Mouse (Mus musculus) bone marrow macrophage, adult 2 months (primary cell): ENCODE measurements around the gene 1700037C18Rik. TPM values are rescaled to one million over a fixed set of nuclear protein-coding genes. Genes with fewer than 3 reads are reported as not detected.
"Not testable (repeated sequence)": the region's sequence is repeated elsewhere in the genome, so short reads cannot be mapped to it uniquely, and the experiment has no call there.

Experiments used
- H3K27ac ChIP-seq: 2 replicates; pipeline ENCODE4 v1.5.1; 2012; ENCODE audit warnings: low read depth, low read length; ENCODE audit not compliant: insufficient read depth
- H3K4me1 ChIP-seq: 2 replicates; pipeline ENCODE4 v1.6.1; 2012; ENCODE audit warnings: low read length; ENCODE audit not compliant: control insufficient read depth, insufficient read depth
- H3K4me3 ChIP-seq: 2 replicates; pipeline ENCODE4 v1.5.1; 2012; ENCODE audit warnings: mild to moderate bottlenecking, low read length, moderate library complexity; ENCODE audit not compliant: insufficient read depth
- CTCF ChIP-seq: IDR thresholded peaks from 2 replicates; pipeline ENCODE4 v1.5.1; 2012; ENCODE audit warnings: low read depth, mild to moderate bottlenecking, low read length, moderate library complexity
- POLR2A ChIP-seq: IDR thresholded peaks from 2 replicates; pipeline ENCODE4 v1.6.1; 2012; ENCODE audit warnings: mild to moderate bottlenecking, low read depth, low read length, borderline replicate concordance
- polyA plus RNA-seq: library from polyadenylated mRNA; stranded (reverse); fragments of >200 nt; gene quantifications from 2 replicates; pipeline ENCODE4 v1.2.4, GENCODE M21; 2012; ENCODE audit not compliant: missing spikeins, insufficient read depth, insufficient read length

1700037C18Rik gene
- polyA plus RNA-seq, 1 experiment = 3.6 TPM

DNA sequence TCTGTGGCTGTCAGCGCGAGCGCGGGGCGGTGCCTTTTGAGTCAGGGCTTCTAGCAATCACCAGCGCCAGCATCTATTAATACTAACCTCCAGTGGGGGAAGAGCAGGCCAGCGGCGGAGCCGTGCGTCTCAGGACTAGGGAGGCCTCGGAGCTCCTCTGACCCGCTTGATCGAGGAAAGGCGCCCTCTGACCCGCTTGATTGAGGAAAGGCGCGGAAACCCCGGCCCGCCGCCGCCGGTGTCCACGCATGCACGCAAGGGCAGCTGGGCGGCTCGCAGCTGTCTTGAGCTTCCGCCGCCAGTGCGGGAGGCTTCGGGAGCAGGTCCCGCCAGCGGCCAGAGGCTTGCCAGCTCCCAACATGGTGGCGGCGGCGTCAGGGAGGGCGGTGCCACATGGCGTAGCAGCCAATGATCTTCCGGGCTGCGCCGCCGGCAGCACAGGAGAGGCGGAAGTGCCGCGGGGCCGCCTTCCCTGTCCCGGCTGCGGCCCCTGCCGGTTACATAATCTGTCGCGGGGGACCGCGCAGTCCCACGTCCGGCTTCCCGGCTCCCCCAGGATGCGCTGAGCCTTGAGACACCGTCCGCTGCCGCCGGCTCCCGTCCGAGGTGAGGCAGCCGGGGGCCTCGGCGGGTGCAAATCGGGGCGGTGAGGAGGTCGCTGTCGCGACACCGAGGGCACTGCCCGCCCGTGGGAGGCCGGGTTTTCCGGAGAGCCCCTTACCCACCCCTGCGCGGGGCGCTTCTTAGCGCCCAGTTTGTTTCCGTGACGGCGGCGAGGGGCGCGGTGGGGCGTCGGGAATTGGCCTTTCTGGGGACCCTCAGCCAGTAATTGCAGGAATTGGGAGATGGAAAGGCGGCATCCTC, 24.1 kb downstream of the 1700037C18Rik start, which contains the start of the genes Zfp597 and Gm20695:
Gene Zfp597 (minus strand): TSS at position 361 of the 864 bp plus-strand sequence.
Gene Gm20695 (plus strand): TSS at position 448 of the 864 bp plus-strand sequence.
- TF ChIP-seq POLR2A = no peak
- TF ChIP-seq CTCF = no peak
- Histone ChIP-seq H3K4me1 (peaks cover 23% of the 10 kb centered on the region), H3K4me3 (peak within 1 kb of the TSS; percentile 86), H3K27ac (peak within 1 kb of the TSS; percentile 76)

DNA sequence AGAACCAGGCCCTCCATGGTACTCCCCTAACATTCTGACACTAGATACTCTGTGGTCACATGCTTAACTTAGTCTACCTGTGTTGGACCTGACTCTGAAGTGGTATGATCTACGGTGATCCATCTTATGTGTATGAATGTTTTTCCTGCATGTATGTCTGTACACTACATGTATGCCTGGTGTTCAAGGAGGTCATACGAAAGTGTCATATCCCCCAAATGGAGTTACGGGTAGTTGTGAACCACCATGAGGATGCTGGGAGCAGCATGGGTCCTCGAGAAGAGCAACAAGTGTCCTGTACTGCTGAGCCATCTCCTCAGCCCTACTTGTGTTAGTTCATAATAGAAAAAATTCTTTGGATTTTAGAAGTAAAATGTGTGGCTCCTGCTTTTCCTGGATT, 32.1 kb downstream of the 1700037C18Rik start:
- peaks cover 3% of the 10 kb centered on the region for H3K4me1 ChIP-seq

DNA sequence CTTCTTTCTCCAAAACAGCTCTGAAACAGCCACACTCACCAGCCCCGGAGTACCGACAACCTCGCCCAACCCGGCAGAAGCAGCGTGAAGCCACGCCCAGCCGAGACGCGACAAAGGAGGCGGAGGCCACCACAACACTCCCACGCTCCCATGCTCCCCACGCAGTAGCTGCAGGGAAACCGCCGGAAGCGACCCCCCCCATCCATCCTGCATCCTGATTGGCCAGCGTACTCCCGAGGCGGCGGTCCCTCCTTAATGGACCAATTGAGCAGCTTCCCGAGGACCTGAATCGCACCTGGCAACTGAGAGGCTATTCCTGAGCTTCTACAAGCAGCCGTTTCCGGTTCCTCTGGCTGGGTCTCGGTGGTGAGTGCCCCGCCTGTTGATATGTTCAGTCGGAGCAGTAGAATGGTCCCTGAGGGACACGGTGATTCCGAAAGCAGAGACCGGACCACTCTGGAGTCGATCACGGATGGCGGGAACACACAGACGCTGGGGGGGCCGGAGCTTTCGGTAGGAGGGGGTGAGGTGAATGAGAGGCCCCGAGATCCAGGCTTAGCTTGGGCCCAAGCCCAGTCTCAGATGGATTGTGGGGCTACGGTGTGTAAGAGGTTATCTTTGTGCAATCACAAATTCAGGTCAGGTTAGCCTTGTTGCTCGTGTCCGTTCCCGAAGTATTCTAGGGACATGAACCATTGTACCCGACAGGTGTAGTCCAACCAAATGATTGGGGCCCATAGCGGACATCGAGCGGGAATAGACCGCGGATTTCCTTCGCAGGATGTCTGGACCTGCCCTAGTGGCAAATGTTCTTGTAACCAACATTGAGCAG, 36.1 kb downstream of the 1700037C18Rik start, which contains the start of gene Naa60:
Gene Naa60 (plus strand): TSS at position 160 of the 832 bp plus-strand sequence.
- Histone ChIP-seq H3K4me1 (peaks cover 3% of the 10 kb centered on the region; the same call in 1 of the 2 replicates), H3K4me3 (peak within 1 kb of the TSS; percentile 90), H3K27ac (no peak within 1 kb of the TSS)
- no peak for TF ChIP-seq CTCF
- TF ChIP-seq POLR2A = no peak

More for the DNA sequence above, 32.1 kb downstream of the 1700037C18Rik start:
- Histone ChIP-seq H3K27ac (no peak overlapping the region), H3K4me3 (no peak overlapping the region)
- TF ChIP-seq POLR2A (no peak), CTCF (no peak)

DNA sequence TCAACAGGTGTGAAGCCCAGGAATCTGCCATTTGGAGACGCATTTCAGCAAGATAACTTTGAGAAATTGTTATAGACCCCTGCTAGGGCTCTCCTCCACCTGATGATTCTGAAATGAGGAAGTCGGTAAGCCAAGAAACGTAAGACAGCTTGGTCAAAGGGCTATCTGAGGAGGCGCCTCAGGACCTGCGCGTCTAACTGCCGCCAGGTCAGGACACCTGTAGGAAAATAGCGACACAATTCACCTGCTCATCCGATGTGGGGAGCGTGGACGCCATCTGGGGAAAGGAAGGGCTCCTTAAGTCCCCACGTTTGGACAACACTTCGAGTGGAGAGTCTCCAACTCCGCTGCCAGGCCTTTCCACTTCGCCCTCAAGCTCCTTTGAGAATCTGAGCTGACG, 36.7 kb downstream of the 1700037C18Rik start:
- TF ChIP-seq POLR2A = no peak
- peak overlapping the region; percentile 90 for H3K4me3 ChIP-seq
- H3K4me1 ChIP-seq = peaks cover 3% of the 10 kb centered on the region; the same call in 1 of the 2 replicates
- H3K27ac ChIP-seq = no peak overlapping the region

DNA sequence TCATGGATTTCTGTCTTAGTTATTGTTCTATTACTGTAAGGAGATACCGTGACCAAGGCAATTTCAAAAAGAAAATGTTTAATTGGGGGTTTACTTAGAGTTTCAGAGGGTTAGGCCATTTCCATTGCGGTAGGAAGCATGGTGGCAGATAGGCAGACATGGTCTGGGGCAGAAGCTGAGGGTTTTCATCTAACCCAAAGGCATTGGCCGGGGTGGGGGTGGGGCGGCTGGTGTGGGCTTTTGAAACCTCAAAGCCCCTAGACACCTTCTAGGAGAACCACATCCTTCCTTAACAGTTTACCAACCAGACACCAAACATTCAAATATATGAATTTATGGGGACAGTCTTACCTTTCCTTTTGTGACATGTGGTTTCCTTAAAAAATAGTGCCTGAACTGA, 49.2 kb downstream of the 1700037C18Rik start:
- no peak for TF ChIP-seq CTCF
- TF ChIP-seq POLR2A = no peak
- Histone ChIP-seq H3K4me1 (no peaks in the 10 kb centered on the region), H3K4me3 (no peak overlapping the region), H3K27ac (no peak overlapping the region)

DNA sequence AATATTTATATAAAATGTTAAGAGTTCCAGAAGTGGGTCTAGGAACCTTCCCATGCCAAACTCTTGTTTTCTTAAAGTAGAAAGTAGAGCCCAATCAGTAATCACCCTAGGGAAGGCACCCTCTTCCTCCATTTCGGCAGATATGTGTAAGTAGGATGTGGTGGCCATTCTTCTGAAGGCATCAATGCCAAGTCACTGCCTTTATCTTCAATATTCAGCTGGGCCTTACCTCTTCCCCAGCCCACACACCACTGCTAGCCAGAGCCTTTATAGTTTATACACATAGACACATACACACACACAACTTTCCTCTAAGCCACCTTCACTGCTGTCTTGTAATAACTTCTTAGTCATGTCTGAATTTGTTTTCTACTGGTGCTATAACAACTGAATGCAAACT, 52.7 kb downstream of the 1700037C18Rik start:
- no peaks in the 10 kb centered on the region for H3K4me1 ChIP-seq
- no peak for TF ChIP-seq POLR2A
- TF ChIP-seq CTCF = no peak
- H3K4me3 ChIP-seq = no peak overlapping the region
- no peak overlapping the region for H3K27ac ChIP-seq

DNA sequence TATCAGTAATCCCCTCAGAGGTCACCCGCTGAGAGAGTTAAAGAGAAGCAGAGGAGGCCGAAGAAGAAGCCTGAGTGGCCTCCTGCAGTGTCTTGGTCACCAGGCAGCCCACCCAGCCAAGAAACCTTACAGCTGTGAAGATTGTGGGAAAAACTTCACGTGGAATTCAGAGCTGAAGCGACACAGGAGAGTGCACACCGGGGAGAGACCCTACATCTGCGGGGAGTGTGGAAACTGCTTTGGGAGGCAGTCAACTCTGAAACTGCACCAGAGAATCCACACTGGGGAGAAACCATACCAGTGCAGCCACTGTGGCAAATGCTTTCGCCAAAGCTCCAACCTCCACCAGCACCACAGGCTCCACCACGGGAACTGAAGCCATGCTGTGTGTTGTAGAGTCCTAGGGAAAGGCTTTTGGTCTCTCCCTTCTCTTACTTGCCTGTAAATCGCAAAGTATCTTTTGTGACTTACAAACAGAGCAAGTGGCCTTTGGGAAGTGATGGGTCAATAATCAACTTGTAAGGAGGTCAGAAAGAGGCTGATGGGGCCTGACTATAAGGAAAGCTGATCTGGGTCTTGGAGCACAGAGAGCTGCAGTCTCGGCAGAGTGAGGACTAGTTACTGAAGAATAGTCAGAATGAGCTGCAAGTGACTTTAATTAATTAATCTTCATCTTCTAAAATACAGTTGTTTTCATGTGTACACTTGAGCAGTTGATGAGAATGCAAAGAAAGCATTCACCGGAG, 53.9 kb downstream of the 1700037C18Rik start:
- no peaks in the 10 kb centered on the region for H3K4me1 ChIP-seq

DNA sequence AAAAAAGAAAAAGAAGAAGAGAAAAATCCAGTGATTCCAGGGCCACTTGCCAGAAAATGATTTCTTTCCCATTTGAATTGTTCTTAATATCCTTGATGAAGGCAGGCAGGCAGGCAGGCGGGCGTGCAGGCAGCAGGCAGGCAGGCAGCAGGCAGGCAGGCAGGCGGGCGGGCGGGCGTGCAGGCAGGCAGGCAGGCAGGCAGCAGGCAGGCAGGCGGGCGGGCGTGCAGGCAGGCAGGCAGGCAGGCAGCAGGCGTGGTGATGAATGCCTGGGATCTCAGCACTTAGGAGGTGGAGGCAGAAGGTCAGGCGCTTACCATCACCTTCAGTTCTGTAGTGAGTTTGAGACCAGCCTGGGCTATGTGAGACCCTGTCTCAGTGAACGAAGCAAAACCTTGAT, 55.9 kb downstream of the 1700037C18Rik start:
- no peak overlapping the region for H3K27ac ChIP-seq
- H3K4me1 ChIP-seq = 0 out of 2 replicates have a peak, but pooled peaks cover 3% of the 10 kb centered on the region
- no peak overlapping the region for H3K4me3 ChIP-seq
- TF ChIP-seq CTCF (no peak), POLR2A (no peak)

More for the DNA sequence above, 53.9 kb downstream of the 1700037C18Rik start:
- TF ChIP-seq POLR2A (no peak), CTCF (no peak)
- H3K4me3 ChIP-seq = no peak overlapping the region
- no peak overlapping the region for H3K27ac ChIP-seq

DNA sequence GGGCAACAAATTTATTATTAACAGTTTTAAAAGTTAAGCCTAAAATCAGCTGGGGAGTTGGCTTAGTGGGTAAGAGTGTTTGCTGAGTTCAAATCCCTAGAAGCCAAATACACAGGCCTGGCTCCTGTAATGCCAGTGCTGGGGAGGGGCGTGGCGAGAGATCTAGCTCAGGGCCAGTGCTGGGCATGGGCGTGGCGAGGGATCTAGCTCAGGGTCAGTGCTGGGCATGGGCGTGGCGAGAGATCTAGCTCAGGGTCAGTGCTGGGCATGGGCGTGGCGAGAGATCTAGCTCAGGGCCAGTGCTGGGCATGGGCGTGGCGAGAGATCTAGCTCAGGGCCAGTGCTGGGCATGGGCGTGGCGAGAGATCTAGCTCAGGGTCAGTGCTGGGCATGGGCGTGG, 57.2 kb downstream of the 1700037C18Rik start:
- H3K4me3 ChIP-seq, H3K4me1 ChIP-seq, H3K27ac ChIP-seq: not testable (repeated sequence)
